Mouse (Mus musculus) spleen, adult 18-20 months (tissue): ENCODE measurements at regions not wholly inside any gene's neighbourhood (a gene's known extent, or its start where the extent isn't known, plus 50 kb on each side); places are given as distances from the start of the nearest gene placed in this dataset.
"Not testable (repeated sequence)": the region's sequence is repeated elsewhere in the genome, so short reads cannot be mapped to it uniquely, and the experiment has no call there.

Source experiments
- DNase-seq, 2 experiments: peaks; one replicate each; pipeline ENCODE4 v3.0.0; 2022; ENCODE audit warnings: mixed read lengths in 2 of 2

- no peak for DNase-seq
These were observed 50.7 kb upstream of the Jade1 start for GRCm38 (mm10) chr3:41504867-41505266.

GRCm38 (mm10) chr3:41502161-41502560, 53.4 kb upstream of the Jade1 start:
- DNase-seq: no peak

DNA sequence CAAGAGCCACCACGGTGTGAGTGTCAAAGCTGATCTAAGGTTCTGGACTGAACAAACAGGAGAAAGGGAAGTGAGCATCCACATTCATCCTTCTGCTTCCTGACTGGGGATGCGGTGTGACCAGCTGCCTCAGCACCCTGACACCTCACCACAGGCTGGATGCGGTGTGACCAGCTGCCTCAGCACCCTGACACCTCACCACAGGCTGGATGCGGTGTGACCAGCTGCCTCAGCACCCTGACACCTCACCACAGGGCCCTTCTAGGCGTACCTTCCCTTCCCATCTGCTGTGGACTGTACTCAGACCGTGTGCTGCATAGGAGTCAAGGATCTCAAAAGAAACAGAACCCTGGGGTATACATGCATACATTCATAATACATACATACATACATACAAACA, 53.9 kb upstream of the Jade1 start:
- not testable (repeated sequence) for DNase-seq

DNA sequence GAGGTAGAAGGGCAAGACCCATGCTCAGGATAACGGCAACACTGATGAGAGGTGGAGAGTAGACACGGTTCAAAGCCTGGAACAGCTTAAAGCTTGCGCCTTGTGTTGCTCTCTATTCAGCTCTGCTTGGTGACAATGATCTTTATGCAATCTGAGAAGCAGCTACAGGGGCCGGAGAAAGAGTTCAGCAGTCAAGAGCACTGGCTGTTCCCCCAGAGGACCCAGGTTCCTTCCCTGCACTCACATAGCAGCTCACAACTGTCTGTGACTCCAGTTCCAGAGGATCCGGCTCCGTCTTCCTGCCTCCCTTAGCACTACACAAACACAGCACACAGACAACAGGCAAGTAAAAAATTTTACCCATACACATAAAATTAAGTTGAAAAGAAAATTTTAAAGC, 54.4 kb upstream of the Jade1 start:
- DNase-seq: no peak

DNA sequence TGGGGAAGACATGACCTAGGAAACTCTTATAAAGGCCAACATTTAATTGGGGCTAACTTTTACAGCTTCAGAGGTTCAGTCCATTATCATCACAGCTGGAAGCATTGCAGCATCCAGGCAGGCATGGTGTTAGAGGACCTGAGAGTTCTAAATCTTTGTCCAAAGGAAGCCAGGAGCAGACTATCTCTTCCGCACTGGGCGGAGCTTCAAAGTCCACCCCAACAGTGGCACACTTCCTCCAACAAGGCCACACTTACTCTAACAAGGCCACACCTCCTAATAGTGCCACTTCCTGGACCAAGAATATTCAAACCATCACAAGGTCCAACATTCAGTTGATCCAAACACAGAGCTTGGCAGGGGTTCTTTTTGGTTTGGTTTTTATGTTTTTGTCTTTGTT, 55.9 kb upstream of the Jade1 start:
- DNase-seq: no peak

GRCm38 (mm10) chr3:41498791-41499190, 56.7 kb upstream of the Jade1 start:
- no peak for DNase-seq

- no peak for DNase-seq
These were observed 57.8 kb upstream of the Jade1 start for GRCm38 (mm10) chr3:41497771-41498170.

DNA sequence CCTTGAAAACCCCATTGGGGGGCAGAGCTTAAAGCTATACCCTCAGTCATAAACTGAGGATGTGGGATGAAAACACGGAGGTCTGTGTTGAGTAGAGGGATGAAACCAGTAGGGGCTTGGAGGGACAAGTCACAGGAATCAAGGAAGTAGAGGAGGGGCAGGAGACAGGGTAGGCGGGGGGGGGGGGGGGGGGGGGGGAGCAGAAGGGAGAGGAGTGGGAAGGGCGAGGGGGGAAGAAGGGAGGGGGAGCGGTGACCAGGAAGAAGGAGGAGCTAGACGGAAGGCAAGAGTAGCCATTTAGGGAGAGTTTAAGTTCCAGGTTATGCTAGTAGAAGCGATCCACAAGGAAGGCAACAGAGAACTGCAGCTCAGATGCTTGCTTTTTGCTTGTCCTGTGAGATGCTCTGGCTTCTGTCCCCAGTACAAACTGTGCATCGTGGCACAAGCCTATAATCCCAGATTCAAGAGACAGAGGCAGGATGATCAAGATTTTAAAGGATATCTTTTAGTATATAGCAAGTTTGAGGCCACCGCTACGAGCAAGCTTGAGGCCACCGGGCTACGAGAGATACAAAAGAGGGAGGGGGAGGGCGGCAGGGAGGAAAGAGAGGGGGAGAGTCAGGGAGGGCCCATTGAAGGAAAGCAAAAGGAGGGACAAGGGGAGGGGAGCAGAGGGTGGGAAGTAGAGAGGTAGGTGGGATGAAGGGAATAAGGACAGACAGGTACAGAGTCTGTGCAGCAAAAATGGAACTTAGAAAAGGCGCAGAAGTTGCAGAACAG, 58.4 kb upstream of the Jade1 start:
- DNase-seq: no peak

DNA sequence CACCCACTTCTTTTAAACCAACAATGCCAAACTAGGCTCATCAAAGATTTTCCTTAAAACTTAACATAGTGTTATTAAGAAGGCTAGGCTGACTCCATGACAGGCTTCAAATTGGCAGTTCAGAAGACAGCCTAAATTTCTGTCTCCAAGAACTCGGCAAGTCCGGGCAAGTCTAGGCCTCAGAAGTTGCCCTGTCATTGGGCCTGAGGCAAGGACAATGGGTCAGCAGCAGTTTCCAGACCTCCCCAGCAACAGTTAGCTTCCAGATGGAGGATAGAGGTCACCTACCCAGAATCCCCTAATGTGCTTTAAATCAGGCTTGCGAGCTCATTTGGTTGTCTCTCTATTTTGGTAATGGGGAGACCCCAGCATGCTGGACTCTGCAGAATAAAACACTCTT, 59.6 kb upstream of the Jade1 start:
- no peak for DNase-seq

- no peak for DNase-seq
These were observed 60.4 kb upstream of the Jade1 start for GRCm38 (mm10) chr3:41495097-41495496.

GRCm38 (mm10) chr3:41493472-41493871, 62.1 kb upstream of the Jade1 start:
- no peak for DNase-seq

DNA sequence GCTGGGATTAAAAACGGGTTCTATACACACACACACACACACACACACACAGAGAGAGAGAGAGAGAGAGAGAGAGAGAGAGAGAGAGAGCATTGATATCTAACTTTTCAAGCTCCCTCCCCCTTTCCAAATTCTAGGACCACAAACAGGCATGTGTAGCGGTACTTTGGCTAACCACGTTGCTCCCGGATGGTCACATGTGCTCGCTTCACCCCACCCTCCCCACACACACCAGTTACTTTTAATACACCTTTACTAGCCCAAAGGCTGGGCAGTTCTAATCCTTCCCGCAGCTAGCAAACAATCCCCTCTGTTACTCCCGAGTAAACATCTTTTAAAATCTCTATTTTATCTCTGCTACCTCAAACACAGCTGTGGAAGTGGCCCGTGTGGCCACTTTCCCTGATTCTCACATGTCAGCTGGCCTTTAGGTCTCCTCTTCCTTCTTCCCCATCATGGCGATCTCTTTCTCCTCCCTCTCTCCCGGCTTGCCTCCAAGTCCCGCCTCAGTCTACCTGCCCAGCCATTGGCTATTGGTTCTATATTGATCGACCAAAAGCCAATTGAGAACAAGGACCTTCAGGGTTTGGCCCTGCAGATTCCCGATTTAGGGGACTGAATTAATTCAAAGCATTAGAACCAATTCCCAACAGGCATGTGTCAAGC, 62.7 kb upstream of the Jade1 start:
- no peak for DNase-seq

- no peak for DNase-seq
These were observed 63.4 kb upstream of the Jade1 start for GRCm38 (mm10) chr3:41492031-41492726.

DNA sequence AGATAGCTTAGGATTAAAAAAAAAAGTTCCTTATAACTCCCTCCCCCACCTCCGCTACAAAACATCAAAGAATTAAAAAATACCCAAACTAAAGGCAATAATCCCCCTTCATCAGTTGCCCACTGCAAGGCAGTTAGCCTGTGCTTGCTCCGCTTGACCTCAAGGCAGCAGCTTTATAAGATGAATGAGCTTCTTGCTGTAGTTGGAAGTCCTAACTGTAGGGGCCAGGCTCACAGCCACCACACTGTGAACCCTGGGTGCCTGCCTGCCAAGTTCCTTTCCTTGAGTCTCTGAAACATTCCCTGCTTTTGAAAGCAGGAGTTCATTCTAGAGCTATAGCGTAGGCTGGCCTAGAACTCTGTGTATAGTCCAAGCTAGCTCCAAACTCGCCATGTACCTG, 64.3 kb upstream of the Jade1 start:
- DNase-seq: no peak

DNA sequence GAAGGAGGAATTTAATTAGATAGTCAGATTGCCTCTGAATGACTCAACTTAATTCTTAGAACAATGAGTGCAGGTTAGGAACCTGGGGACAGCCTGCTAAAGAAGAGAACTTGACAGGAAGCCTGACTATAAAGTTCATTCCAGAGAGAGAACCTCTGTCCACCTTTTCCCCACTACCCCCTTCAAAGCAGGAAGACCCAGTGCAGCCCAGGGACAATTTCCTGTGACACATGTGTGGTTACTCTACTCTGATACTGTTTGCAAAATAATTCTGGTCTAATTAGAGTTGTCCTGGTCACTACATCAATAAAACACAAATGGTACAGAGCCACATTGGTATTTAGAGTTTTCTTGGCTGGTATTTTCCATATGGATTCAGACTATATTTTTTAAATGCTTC, 65.5 kb upstream of the Jade1 start:
- DNase-seq: no peak

DNA sequence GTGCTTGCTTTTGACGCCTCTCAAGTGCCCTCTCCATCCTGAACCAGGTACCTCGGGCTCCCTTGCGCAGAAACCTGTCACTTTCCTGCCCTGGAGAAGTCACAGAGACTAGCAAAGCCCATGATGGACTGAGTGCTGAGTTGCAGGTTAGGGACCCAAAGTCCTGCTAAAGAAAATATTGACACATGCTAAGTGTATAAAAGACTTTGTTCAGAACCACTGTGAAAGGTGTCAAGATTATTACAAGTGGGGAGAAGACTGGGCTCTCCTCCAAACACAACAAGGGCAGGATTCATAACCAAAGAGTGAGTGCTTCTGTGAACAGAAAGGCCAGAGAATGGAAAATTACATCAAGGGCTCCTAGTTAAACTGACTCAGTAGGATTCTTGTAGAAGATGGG, 66.0 kb upstream of the Jade1 start:
- no peak for DNase-seq

DNA sequence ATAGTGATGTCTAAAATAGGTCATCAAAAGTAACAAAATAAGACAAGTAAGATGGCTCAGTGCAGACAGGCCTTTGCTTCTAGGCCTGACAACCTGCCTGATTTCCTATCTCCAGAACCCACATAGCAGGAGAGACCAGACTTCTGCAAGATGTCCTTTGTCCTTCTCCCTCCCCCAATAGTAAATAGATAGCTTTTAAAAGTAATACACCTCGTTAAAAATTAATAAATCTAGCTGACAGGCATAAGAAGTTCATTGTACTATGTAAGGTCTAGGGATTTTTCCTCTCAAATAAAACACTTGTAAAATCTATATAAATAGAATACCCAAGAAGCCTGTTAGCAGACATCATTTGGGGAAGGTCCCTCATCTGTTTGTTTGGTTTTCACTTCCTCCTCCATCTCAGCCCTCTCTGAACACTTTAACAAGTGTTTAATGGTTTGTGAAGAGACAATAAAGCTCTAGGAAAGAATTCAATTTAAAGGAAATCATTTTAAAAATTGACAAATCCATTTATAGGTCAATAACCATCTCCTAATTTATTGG, 67.2 kb upstream of the Jade1 start:
- no peak for DNase-seq

- DNase-seq: no peak
These were observed 70.6 kb upstream of the Jade1 start for GRCm38 (mm10) chr3:41484920-41485319.

DNA sequence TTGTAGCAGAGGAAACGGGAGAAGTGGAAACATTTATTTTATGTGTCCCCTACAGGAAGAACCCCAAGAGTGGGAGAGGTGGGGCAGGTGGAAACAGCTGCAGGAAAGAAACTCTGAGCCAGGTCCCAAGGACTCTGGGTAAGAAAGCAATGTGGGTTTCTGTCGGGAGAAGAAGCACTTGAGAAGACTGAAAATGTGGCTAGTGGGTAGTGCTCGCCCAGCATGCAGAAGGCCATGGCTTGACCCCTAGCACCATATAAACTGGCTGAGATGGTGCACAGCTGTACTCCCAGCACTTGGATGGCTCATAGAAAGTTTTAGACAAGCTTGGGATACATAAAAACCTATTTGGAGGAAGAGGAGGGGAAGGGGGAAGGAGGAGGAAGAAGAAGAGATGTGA, 71.9 kb upstream of the Jade1 start:
- no peak for DNase-seq

- no peak for DNase-seq
These were observed 72.5 kb upstream of the Jade1 start for GRCm38 (mm10) chr3:41482881-41483494.

- DNase-seq: no peak
These were observed 75.3 kb upstream of the Jade1 start for GRCm38 (mm10) chr3:41480186-41480585.

DNA sequence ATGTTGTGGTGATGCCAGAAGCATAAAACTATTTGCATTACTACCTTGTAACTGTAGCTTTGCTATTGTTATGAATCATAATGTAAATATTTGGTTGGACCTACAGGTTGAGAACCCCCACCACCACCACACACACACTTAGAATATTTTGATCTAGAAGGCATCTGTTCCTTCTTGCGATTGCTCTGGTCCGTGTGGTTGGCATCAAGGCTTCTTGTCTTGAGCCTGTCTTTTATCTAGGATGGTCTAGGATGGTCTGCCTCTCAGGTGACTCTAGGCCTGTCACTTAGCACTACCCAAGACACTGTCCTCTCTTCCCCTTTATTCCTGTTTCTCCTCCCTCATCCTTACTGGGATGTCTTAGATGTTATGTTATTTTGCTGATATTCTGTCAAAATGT, 76.6 kb upstream of the Jade1 start:
- DNase-seq: no peak

DNA sequence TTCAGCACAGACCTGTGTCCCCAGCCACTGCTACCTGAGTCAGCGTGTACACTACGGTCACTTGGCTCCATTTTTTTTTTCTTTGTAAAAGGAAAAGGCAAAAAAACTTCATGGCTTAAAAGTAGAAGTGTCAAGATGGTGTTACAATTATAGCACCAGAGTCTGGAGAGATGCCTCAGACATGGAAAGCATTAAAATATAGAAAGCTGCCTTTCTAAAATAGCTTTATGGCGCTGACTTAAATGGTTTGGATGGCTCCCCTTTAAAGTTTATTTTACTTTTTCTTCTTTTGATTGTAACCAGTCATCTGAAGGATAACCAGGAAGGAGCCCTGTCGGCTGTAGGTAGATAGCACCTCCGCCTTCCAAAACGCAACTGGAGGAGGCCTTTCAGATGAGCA, 79.0 kb upstream of the Jade1 start:
- no peak for DNase-seq
